Mouse (Mus musculus) embryonic facial prominence, embryonic 14.5 days (tissue): Measurements from ENCODE around the gene Gpr182. TPM values are rescaled to one million over a fixed set of nuclear protein-coding genes. Genes with fewer than 3 reads are reported as not detected.

Experiments
- polyA plus RNA-seq: library from polyadenylated mRNA; unstranded; fragments of >200 nt; fragmentation: Nextera tagmentation; extraction: Ambion mirVana; gene quantifications from 2 replicates; pipeline ENCODE4 v1.2.1, GENCODE M21; 2014

Gpr182 gene
- polyA plus RNA-seq, 1 experiment from 2014 or later: 0.67 TPM

Other genes starting within 250 kb of the Gpr182 start
- gene Ndufa4l2, start 236.8 kb downstream of the Gpr182 start, polyA plus RNA-seq: 57.7 and 91.9 TPM in 2 replicates
- gene Shmt2, start 229.3 kb downstream of the Gpr182 start, polyA plus RNA-seq: 80.0 and 89.4 TPM in 2 replicates
- 5.2 and 6.1 TPM in 2 replicates for gene Nxph4, start 217.2 kb downstream of the Gpr182 start, polyA plus RNA-seq
- 137 and 145 TPM in 2 replicates for gene Lrp1, start 130.6 kb downstream of the Gpr182 start, polyA plus RNA-seq
- gene Stat6, start 108.7 kb downstream of the Gpr182 start, polyA plus RNA-seq: 22.9 and 23.1 TPM in 2 replicates
- gene Nemp1, start 84.8 kb downstream of the Gpr182 start, polyA plus RNA-seq: 10.5 and 11.2 TPM in 2 replicates
- gene Nab2, start 83.2 kb downstream of the Gpr182 start, polyA plus RNA-seq: 15.2 and 16.1 TPM in 2 replicates
- 0.75 and 1.2 TPM in 2 replicates for gene Myo1a, start 46.6 kb downstream of the Gpr182 start, polyA plus RNA-seq
- gene Tac2, start 27.3 kb downstream of the Gpr182 start, polyA plus RNA-seq: 0.54 TPM in 1 of 2 replicates, not detected in the other
- gene Zbtb39, start 12.2 kb downstream of the Gpr182 start, polyA plus RNA-seq: 3.1 and 3.7 TPM in 2 replicates
- 0.10 and 0.11 TPM in 2 replicates for gene Rdh1, start 8.0 kb upstream of the Gpr182 start, polyA plus RNA-seq
- gene Rdh16f1, start 8.1 kb upstream of the Gpr182 start, polyA plus RNA-seq: 0.29 TPM in 1 of 2 replicates, not detected in the other
- gene Rdh9, start 24.7 kb upstream of the Gpr182 start, polyA plus RNA-seq: 0.38 TPM in 1 of 2 replicates, not detected in the other
- gene Rdh16, start 49.4 kb upstream of the Gpr182 start, polyA plus RNA-seq: not detected in 2 replicates
- gene Rdh19, start 98.2 kb upstream of the Gpr182 start, polyA plus RNA-seq: not detected in 2 replicates
- gene Rdh16f2, start 114.7 kb upstream of the Gpr182 start, polyA plus RNA-seq: not detected in 2 replicates
- gene Rdh7, start 137.1 kb upstream of the Gpr182 start, polyA plus RNA-seq: not detected in 2 replicates
- gene Sdr9c7, start 146.8 kb upstream of the Gpr182 start, polyA plus RNA-seq: 0.77 and 1.1 TPM in 2 replicates